Mouse (Mus musculus) left cerebral cortex, adult 8-10 months (tissue): Measurements from ENCODE around the gene Krtap1-5. TPM values are rescaled to one million over a fixed set of nuclear protein-coding genes. Genes with fewer than 3 reads are reported as not detected.

Source experiments
- DNase-seq, 2 experiments: peaks; one replicate each; pipeline ENCODE4 v3.0.0; 2022; ENCODE audit warnings: low spot score in 2 of 2
- total RNA-seq, 4 experiments: library from RNA; stranded (reverse); gene quantifications; 2 replicates each; pipeline ENCODE4 v1.2.4; 2022

Krtap1-5 gene
- total RNA-seq, 4 experiments from 2014 or later, result not detected

- DNase-seq, result no peak
These were observed 32.9 kb downstream of the Krtap1-5 start for GRCm38 (mm10) chr11:99547892-99548291.

GRCm38 (mm10) chr11:99539721-99540120 is 41.1 kb downstream of the Krtap1-5 start:
- DNase-seq, result peak; percentile 17 to 52

Other genes starting within 250 kb of the Krtap1-5 start
- under 1 TPM in 1 of 4 experiments, not detected in 3; 0.14 TPM for gene Krt26, start 243.1 kb downstream of the Krtap1-5 start, total RNA-seq
- not detected for gene Krt27, start 229.9 kb downstream of the Krtap1-5 start, total RNA-seq
- under 1 TPM in 1 of 4 experiments, not detected in 3; 0.21 TPM for gene Krt28, start 206.1 kb downstream of the Krtap1-5 start, total RNA-seq
- 10 to 100 TPM; 11.4 to 13.8 (median 12.0) TPM for gene Krt10, start 191.7 kb downstream of the Krtap1-5 start, total RNA-seq
- 10 to 100 TPM in 1 of 4 experiments, 1 to 10 TPM in 3; 8.6 to 10.0 (median 9.5) TPM for gene Krt12, start 158.8 kb downstream of the Krtap1-5 start, total RNA-seq
- gene Krt20, start 142.9 kb downstream of the Krtap1-5 start, total RNA-seq, result not detected
- gene Krt23, start 87.9 kb downstream of the Krtap1-5 start, total RNA-seq, result not detected
- not detected for gene Krt39, start 59.7 kb downstream of the Krtap1-5 start, total RNA-seq
- gene Krt40, start 37.9 kb downstream of the Krtap1-5 start, total RNA-seq, result not detected
- gene Krtap3-3, start 30.2 kb downstream of the Krtap1-5 start, total RNA-seq, result not detected
- gene Krtap3-2, start 24.2 kb downstream of the Krtap1-5 start, total RNA-seq, result not detected
- gene Gm11939, start 21.6 kb downstream of the Krtap1-5 start, total RNA-seq, result not detected
- not detected for gene Krtap3-1, start 14.4 kb downstream of the Krtap1-5 start, total RNA-seq
- not detected for gene Krtap1-4, start 2.6 kb upstream of the Krtap1-5 start, total RNA-seq
- gene Krtap1-3, start 10.3 kb upstream of the Krtap1-5 start, total RNA-seq, result not detected
- not detected for gene Krtap9-3, start 17.1 kb upstream of the Krtap1-5 start, total RNA-seq
- not detected for gene Gm11938, start 22.3 kb upstream of the Krtap1-5 start, total RNA-seq
- gene Gm11937, start 29.2 kb upstream of the Krtap1-5 start, total RNA-seq, result not detected
- gene Krtap2-4, start 33.8 kb upstream of the Krtap1-5 start, total RNA-seq, result not detected
- not detected for gene Gm11562, start 39.4 kb upstream of the Krtap1-5 start, total RNA-seq
- not detected for gene Krtap4-1, start 47.2 kb upstream of the Krtap1-5 start, total RNA-seq
- gene Krtap4-2, start 54.1 kb upstream of the Krtap1-5 start, total RNA-seq, result not detected
- not detected for gene Krtap4-7, start 63.1 kb upstream of the Krtap1-5 start, total RNA-seq
- gene Gm11555, start 69.2 kb upstream of the Krtap1-5 start, total RNA-seq, result not detected
- not detected for gene Gm11563, start 77.9 kb upstream of the Krtap1-5 start, total RNA-seq
- gene Krtap4-6, start 84.9 kb upstream of the Krtap1-5 start, total RNA-seq, result not detected
- not detected for gene Gm14190, start 109.7 kb upstream of the Krtap1-5 start, total RNA-seq
- not detected for gene Gm14180, start 153.3 kb upstream of the Krtap1-5 start, total RNA-seq
- gene Gm11595, start 191.9 kb upstream of the Krtap1-5 start, total RNA-seq, result not detected
- not detected for gene Krtap4-8, start 199.7 kb upstream of the Krtap1-5 start, total RNA-seq
- not detected for gene Krtap4-9, start 204.2 kb upstream of the Krtap1-5 start, total RNA-seq
- not detected for gene Gm11596, start 212.5 kb upstream of the Krtap1-5 start, total RNA-seq
- gene Gm11569, start 217.9 kb upstream of the Krtap1-5 start, total RNA-seq, result not detected
- gene Gm11554, start 223.4 kb upstream of the Krtap1-5 start, total RNA-seq, result not detected
- gene Krtap4-13, start 228.9 kb upstream of the Krtap1-5 start, total RNA-seq, result not detected
- not detected for gene Gm11564, start 234.7 kb upstream of the Krtap1-5 start, total RNA-seq